Mouse (Mus musculus) liver, postnatal 0 days (tissue): Measurements from ENCODE around the gene Cckbr. TPM values are rescaled to one million over a fixed set of nuclear protein-coding genes. Genes with fewer than 3 reads are reported as not detected.
"Not testable (repeated sequence)": the region's sequence is repeated elsewhere in the genome, so short reads cannot be mapped to it uniquely, and the experiment has no call there.

Experiments used
- ATAC-seq: fragments of 200-750 bp; cut with Nextera tagmentation; 2 replicates; pipeline ENCODE4 v1.8.0; 2017; ENCODE audit warnings: mild to moderate bottlenecking, moderate library complexity
- DNase-seq: peaks from one replicate; pipeline ENCODE4 v3.0.0-alpha.2; 2016
- H3K27ac ChIP-seq: fragments of 300-500 bp; sonication (generic); 2 replicates; pipeline ENCODE4 v1.5.1; 2014; ENCODE audit warnings: antibody characterized with exemption, moderate library complexity, mild to moderate bottlenecking, low read depth
- H3K27me3 ChIP-seq: fragments of 300-500 bp; sonication (generic); 2 replicates; pipeline ENCODE4 v1.6.1; 2014; ENCODE audit warnings: low read length, control low read depth, mixed read lengths; ENCODE audit not compliant: insufficient read depth
- H3K36me3 ChIP-seq: fragments of 300-500 bp; sonication (generic); replicated peaks from 2 replicates; pipeline ENCODE4 v1.6.1; 2014; ENCODE audit warnings: mild to moderate bottlenecking, control low read depth, low read length, moderate library complexity, mixed read lengths; ENCODE audit not compliant: insufficient read depth
- H3K4me1 ChIP-seq: fragments of 300-500 bp; sonication (generic); 2 replicates; pipeline ENCODE4 v1.6.1; 2014; ENCODE audit warnings: antibody characterized with exemption, mild to moderate bottlenecking, control low read depth; ENCODE audit not compliant: insufficient read depth
- H3K4me2 ChIP-seq: fragments of 300-500 bp; sonication (generic); 2 replicates; pipeline ENCODE4 v1.6.1; 2014; ENCODE audit warnings: low read depth, mild to moderate bottlenecking, low read length, moderate library complexity, mixed read lengths
- H3K4me3 ChIP-seq: fragments of 300-500 bp; sonication (generic); 2 replicates; pipeline ENCODE4 v1.5.1; 2014; ENCODE audit warnings: low read depth, low read length
- H3K9ac ChIP-seq: fragments of 300-500 bp; sonication (generic); replicated peaks from 2 replicates; pipeline ENCODE4 v1.6.1; 2014; ENCODE audit warnings: mild to moderate bottlenecking, moderate library complexity
- H3K9me3 ChIP-seq: fragments of 300-500 bp; sonication (generic); 2 replicates; pipeline ENCODE4 v1.6.1; 2016; ENCODE audit warnings: mild to moderate bottlenecking, control low read depth, low read length, mixed read lengths
- CTCF ChIP-seq: sonication (generic); IDR thresholded peaks from 2 replicates; pipeline ENCODE4 v1.5.1; 2016; ENCODE audit warnings: antibody characterized with exemption, low read depth
- EP300 ChIP-seq: IDR thresholded peaks from 2 replicates; pipeline ENCODE4 v1.6.1; 2016; ENCODE audit warnings: antibody characterized with exemption, low read depth, mild to moderate bottlenecking
- WGBS: fragments of 180-500 bp; shearing (Covaris S2); extraction: QIAGEN DNeasy Blood & Tissue Kit; methylation state at CpG from one replicate; pipeline ENCODE4 v1.1.7; 2014; ENCODE audit not compliant: insufficient replicate concordance; 5-methylcytosine and 5-hydroxymethylcytosine counted together
- polyA plus RNA-seq: library from polyadenylated mRNA; unstranded; fragments of >200 nt; fragmentation: Nextera tagmentation; extraction: Ambion mirVana; gene quantifications from 2 replicates; pipeline ENCODE4 v1.2.1, GENCODE M21; 2015

Cckbr gene
- polyA plus RNA-seq, 1 experiment from 2014 or later, result not detected

GRCm38 (mm10) chr7:105396126-105396525 lies 29.4 kb upstream of the Cckbr start:
- no peak overlapping the region for H3K27ac ChIP-seq

GRCm38 (mm10) chr7:105399058-105399934 lies 26.2 kb upstream of the Cckbr start:
- WGBS, result under 1% methylated on average over 25 of the region's 25 CpGs
- Histone ChIP-seq H3K9ac (peak overlapping the region; percentile 76), H3K4me3 (peak overlapping the region; percentile 70), H3K4me1 (peaks cover 30% of the 10 kb centered on the region), H3K27ac (peak overlapping the region; percentile 81), H3K27me3 (no peaks in the 10 kb centered on the region), H3K4me2 (peak overlapping the region; percentile 77), H3K36me3 (0 out of 2 replicates have a peak, but pooled peaks cover under 1% of the 10 kb centered on the region), H3K9me3 (no peaks in the 10 kb centered on the region)
- DNase-seq (no peak), ATAC-seq (no peak)
- TF ChIP-seq CTCF, result no peak
- TF ChIP-seq EP300, result no peak

More at GRCm38 (mm10) chr7:105396126-105396525, 29.4 kb upstream of the Cckbr start:
- TF ChIP-seq CTCF (no peak), EP300 (no peak)
- Histone ChIP-seq H3K4me3 (no peak overlapping the region), H3K4me2 (no peak overlapping the region), H3K27me3 (no peaks in the 10 kb centered on the region), H3K36me3 (0 out of 2 replicates have a peak, but pooled peaks cover 6% of the 10 kb centered on the region), H3K9me3 (no peaks in the 10 kb centered on the region), H3K9ac (no peak overlapping the region), H3K4me1 (peaks cover 30% of the 10 kb centered on the region)
- ATAC-seq (no peak), DNase-seq (no peak)

- Histone ChIP-seq H3K36me3 (no peaks in the 10 kb centered on the region), H3K27ac (peak within 1 kb of the TSS; percentile 81), H3K4me2 (peak within 1 kb of the TSS; percentile 89), H3K4me1 (peaks cover 28% of the 10 kb centered on the region), H3K27me3 (no peaks in the 10 kb centered on the region), H3K9ac (peak within 1 kb of the TSS; percentile 76), H3K9me3 (no peaks in the 10 kb centered on the region), H3K4me3 (peak within 1 kb of the TSS; percentile 70)
- TF ChIP-seq EP300 (no peak), CTCF (no peak)
- under 1% methylated on average over 55 of the region's 55 CpGs for WGBS
- ATAC-seq (peak; percentile 95), DNase-seq (peak; percentile 100)
Measured at GRCm38 (mm10) chr7:105399935-105400624, 25.5 kb upstream of the Cckbr start, which contains the start of gene Fam160a2. TSS of gene Fam160a2 (minus strand) at chr7:105400054.

- TF ChIP-seq EP300, result no peak
- TF ChIP-seq CTCF, result no peak
- no peaks in the 10 kb centered on the region for H3K36me3 ChIP-seq
- no peaks in the 10 kb centered on the region for H3K9me3 ChIP-seq
- 66% methylated on average over 5 of the region's 5 CpGs for WGBS
- H3K9ac ChIP-seq, result no peak within 1 kb of the TSS
- H3K4me2 ChIP-seq, result no peak within 1 kb of the TSS
- no peak for DNase-seq
- H3K4me1 ChIP-seq, result peaks cover 8% of the 10 kb centered on the region
- ATAC-seq, result no peak
- no peaks in the 10 kb centered on the region for H3K27me3 ChIP-seq
- no peak within 1 kb of the TSS for H3K27ac ChIP-seq
- H3K4me3 ChIP-seq, result no peak within 1 kb of the TSS
Measured at GRCm38 (mm10) chr7:105404268-105404667, 21.3 kb upstream of the Cckbr start, which contains the start of gene Cnga4. TSS of gene Cnga4 (plus strand) at chr7:105404568.

GRCm38 (mm10) chr7:105406322-105406721 lies 19.2 kb upstream of the Cckbr start:
- Histone ChIP-seq H3K4me2 (no peak overlapping the region), H3K27ac (no peak overlapping the region), H3K4me3 (no peak overlapping the region), H3K9ac (no peak overlapping the region), H3K4me1 (no peaks in the 10 kb centered on the region), H3K36me3 (no peaks in the 10 kb centered on the region), H3K27me3 (no peaks in the 10 kb centered on the region), H3K9me3 (no peaks in the 10 kb centered on the region)
- ATAC-seq (no peak), DNase-seq (no peak)
- TF ChIP-seq CTCF (no peak), EP300 (no peak)
- 52% methylated on average over 1 of the region's 1 CpGs for WGBS

- 58% methylated on average over 8 of the region's 8 CpGs for WGBS
- H3K9ac ChIP-seq, H3K4me1 ChIP-seq, H3K27ac ChIP-seq, H3K4me2 ChIP-seq, H3K36me3 ChIP-seq, H3K27me3 ChIP-seq, H3K9me3 ChIP-seq, H3K4me3 ChIP-seq: not testable (repeated sequence)
- ATAC-seq, result 0 out of 2 replicates have a peak, but pooled peaks have one; percentile 38
- TF ChIP-seq CTCF, result peak; percentile 90
- DNase-seq, result peak; percentile 77
Measured at GRCm38 (mm10) chr7:105411874-105412632, 13.5 kb upstream of the Cckbr start.
